Mouse (Mus musculus): ENCODE data around the gene Arnt2.

The Arnt2 gene

DNA sequence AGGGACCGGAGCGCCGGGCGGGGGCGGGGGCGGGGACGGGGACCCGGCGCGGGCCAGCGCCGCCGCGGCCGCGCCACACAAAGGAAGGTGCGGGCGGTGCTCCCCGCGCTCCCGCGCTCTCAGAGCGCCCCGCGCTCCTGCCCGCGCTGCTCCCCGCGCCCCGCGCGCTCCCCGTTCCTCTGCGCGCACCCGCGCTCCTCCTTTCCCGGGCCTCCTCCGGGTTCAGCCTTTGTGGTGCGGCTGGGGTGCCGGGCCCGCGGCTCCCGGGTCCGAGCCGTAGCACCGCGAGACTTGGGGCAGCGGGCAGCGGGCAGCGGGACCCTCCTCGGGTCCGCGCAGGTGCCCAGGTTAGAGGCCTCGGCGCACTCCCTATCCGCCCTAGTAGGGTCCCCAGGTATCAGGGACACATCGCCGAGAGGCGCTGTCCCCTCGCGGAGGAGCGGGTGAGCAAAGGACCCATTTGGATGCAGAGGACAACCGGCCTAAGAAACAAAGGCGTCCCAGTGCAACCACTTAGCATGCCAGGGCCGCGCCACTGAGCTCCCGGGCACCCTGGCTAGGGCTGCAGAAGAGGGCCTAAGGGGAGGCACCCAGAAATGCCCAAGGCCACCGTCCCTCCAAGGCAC, at the start of gene Arnt2:
Gene Arnt2, minus strand, starts transcription at position 281 of the 626 bp plus-strand sequence.
- DNase-seq = peak; percentile 85

DNA sequence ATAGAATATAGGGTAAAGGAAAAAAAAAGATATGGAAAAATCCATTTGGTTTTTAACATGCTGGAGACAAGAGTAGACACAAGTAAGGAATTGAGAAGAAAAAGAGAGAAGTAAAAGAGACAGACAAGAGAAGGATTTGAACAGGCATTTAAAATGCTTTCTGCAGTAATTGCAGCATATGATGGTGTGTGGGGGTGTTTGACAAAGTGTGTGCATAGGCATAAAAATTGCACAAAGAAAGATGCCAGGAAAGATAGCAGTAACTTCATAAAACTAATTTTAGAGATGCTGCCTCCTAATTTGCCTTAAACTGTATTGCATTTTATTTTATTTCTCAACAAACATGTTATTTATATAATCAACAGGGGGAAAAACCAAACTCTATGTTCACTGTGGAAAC, 41.7 kb upstream of the Arnt2 start:
- DNase-seq = no peak

DNA sequence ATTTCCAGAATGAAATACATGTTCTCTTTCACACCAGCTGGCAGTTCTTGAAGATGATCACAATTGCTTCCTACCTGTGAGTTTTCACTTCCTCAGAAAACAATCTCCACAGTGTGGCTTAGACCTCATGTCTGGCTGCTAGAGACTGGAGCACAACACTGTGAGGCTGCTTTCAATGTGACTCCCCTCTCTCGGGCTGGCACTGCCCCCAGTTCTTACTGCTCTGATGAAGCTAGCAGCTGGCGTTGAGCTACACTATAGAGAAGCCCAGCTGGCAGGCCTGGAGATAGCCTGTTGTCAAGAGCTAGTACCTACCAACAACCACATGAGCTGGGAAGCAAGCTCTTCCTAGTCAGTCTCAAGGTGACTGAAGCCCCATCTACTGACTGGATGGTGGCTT, 39.1 kb upstream of the Arnt2 start:
- peak; percentile 91 for DNase-seq

DNA sequence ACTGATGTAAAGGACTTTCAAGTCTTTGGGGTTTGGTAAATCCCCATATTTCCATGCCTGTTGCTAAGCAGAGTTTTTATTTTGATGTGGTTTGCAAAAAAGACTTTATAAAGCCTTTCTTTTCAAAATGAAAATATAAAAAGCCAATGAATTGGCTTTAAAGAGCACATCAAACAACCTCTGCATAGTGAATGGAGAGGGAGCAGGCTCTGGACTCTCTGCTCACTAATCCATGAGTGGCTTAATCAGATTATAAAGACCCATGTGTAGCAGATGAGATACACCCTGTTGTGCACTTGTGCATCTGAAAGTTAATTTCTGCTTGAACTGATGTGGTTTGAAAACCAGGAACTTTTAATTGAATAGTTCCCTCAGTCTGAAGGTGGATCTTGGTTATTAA, 38.5 kb upstream of the Arnt2 start:
- no peak for DNase-seq

DNA sequence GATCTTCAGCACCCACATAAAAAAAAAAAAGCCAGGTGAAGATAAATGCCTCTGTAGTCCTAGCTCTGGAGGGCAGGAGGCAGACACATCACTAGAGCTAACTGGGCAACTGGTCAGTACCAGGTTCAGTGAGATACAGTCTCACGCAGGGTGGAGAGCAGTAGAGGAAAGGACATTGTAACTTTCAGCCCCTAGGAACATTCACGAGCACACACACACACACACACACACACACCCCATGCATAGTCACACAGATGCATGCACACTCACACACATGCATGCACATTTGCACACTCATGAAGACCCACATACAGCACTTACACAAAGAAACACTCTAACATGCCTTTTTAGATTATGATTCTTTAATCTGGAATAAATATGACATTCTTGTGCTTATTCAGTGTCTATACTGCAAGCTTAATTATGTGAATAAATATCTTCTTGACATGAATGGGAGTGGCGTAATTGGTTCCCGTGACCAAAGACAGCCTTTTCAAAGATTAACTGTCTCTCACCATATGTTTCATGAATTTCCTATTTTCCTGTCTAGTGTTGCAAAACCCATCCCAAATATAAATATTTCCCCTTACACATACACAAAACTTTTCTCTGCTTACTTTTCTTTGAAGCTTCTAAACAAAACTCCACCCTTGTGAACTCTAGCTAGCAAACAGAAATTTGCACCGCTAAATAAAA, 37.9 kb upstream of the Arnt2 start:
- DNase-seq = no peak

DNA sequence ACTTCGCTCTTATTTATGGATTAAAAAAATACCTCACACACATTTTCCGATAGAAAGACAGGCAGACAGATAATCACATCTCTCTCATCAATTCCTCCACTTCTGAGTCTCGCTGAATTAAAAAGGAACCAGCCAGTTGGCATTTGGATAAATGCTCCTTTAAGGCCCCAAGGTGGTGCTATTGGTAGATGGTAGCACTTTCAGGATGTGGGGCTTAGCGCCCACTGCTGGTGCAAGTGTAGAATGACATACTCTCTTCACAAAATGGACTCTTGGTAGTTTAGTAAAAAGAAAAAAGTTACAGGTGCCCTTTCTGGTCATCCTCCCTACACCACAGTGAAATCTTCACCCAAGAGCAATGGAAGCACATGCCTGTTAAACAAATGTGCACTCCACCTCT, 37.1 kb upstream of the Arnt2 start:
- peak; percentile 69 for DNase-seq

DNA sequence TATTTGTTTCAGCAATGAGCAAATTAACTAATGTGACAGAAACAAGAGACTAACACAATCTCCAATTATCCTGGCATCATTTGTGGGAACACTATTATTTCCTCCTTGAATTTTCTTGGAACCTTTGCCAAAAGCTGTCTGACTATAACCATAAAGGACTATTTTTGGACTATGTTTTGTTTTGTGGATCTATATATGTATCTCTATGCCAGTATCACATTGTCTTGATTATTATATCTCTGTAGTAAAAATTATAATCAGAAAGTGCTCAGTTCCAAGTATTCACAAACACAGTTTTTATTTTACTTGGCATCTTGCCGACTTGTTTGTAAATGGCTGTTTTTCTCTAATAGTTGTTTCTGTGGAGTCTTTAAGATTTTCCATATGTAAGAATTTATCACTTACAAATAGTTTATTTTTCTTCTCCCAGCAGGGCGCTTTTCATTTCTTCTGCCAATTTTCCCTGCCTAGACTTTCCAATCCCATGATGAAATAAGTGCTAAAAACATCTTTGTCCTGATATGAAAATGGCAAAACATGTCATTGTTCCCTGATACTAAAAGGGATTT, 32.5 kb upstream of the Arnt2 start:
- DNase-seq = no peak

DNA sequence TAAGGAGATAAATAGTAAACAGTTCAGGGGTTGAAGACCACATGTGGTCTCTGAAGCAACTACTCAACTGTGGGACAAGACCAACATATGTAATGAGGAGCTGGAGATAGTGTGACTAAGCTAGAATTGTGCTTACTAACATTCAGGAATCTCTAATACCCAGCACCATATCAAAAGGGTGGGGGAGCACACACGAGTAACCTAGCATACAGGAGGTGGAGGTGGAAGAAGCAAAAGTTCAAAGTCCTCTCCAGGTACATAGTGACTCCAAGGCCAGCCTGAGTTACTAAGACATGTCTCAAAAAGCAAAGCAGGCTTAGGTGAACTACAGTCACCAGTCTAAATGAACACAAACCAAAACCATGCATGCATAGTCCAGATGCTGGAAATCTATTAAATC, 29.6 kb upstream of the Arnt2 start:
- no peak for DNase-seq

DNA sequence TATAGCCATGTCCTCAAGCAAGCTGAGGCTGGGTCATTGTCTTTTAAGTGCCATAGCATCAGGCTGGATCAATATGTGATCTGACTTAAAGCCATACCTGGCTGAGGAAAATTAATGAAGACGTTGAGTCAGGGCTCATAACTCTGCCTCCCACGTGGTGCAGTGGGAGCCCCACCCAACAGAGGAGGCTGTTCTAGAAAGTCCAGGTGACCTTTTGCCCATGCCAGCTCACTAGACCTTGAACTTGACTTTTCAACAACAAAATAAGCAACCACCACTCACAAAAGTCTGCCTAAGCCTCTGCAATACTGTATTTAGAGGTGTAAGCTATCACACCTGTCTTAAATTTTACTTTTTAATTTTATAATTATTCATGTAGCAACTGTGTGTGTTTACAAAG, 24.9 kb upstream of the Arnt2 start:
- no peak for DNase-seq

DNA sequence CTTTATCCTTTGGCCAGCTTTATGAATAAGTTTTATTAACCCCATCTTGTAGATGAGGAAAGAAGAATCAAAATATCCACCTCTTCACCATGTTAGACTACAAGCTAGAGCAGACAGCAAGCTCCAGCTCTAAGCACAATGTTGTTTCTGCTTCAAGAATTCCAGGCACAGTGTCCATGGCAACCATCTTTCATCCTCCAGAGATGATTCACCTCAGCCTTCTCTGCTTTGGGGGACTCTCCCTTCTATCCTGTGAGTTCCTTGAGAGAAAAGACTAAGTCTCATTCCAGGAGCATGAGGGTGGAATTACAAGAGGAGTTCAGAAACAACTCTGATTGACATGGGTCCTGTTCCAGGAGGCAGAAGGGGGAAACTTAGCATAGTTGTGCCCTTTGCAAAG, 22.2 kb upstream of the Arnt2 start:
- DNase-seq = peak; percentile 48

DNA sequence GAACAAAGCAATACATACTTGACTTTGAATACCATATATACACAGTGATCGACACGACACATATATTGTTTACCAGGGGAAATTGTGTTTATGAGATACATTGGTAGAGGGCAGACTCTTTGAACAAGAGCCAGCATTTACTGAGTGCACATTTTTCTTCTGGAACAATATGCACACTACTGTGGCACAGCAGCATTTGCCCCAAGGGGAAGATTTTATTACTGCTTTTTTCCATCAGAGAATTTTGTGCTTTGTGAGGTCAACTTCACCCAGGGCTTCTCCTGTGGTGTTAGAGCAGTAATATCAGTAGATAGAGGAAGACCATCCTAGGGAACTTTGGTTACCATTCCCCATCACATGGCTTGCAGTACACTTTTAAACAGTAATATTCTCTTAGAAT, 17.2 kb upstream of the Arnt2 start:
- no peak for DNase-seq

DNA sequence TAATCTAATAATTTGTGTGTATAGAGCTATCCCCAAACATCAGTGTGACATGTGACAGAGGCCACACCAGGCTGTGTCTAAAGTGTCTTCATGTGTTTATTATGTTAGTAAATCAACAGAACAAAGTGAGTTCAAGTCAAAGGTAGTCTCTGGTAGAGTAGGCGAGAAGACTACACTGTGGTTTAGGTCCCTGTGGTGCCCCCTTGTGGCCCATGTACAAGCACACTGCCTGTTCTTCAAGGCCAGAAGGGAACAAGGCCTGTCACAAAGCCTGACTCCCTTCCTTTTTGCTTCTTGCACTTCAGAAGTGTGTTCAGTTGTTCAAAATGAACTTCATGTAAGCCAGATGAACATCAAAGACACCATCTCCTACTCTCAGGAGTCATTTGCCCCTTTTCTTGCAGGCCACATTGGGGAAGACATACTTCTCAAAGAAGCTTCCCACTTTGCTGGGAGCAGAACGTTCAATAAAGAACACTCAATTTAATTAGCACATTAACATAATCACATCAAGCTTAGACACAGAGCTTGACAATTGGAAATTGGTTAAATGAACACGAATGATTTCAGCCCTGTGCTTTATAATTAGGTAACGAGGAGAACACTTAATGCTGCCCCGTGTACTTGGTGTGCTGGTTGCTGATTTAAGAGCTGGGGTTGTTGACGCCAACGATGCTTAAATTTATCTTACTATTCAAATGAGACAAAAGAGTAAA, 14.9 kb upstream of the Arnt2 start:
- DNase-seq = peak; percentile 56

DNA sequence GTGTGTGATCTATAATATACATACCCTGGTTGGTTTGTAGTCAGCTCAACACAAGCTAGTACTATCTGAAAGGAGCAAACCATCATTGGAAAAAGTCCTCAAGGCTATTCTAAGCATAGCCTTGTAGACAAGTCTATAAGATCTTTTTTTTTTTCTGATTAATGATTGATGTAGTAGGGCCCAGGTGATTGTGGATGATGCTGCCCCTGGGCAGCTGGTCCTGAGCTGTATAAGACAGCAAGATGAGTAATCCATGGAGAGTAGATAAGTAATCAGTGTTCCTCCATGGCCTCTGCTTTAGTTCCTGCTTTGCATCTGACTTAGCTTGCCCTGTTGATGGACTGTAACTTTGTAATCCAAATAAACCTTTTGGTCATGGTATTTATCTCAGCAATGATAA, 11.8 kb upstream of the Arnt2 start:
- no peak for DNase-seq

DNA sequence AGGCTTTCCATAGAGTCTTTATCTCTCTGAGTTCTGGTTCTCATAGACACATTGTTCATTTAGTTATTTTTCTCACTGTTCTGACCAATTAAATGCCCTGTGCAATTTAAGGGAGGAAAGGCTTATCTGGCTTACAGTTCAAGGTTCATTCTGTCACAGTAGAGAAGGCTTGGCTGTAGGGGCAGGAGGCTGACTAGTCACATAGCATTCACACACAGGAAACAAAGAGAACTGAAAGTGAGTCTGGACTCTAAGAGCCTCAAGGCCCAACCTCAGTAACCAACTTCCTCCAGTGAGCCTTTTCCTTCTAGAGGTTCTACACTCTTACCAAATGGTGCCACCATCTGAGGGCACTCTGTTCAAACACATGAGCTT, 11.3 kb upstream of the Arnt2 start:
- DNase-seq = no peak

DNA sequence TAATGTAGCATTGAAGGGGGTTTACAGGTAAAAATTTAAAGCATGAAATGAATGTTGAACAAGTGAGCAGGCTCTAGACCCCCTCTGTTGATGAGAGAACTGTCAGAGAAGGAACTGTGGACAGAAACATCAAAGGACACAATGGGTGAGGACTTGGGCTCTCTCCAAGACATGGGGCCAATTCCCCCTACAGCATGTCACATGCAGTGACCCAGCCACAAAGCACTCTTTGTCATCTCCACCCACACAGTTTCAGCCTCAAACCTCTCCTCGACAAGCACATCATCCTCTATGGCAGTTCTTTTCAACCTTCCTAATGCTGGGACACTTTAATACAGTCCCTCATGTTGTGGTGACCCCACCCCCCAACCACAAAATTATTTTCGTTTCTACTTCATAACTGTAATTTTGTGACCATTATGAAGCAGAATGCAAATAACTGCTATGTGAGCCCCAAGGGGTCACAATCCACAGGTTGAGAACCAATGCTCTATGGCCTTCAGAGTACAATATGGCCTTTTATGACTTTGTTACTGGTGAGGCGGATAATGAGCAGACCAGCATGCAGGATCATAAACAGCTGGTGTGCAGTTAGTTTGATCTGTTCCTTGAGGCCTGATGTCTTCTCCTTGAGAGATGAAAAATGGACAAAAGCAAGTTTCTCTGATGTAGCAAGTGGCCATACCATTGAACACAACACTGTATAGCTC, 10.8 kb upstream of the Arnt2 start:
- peak; percentile 66 for DNase-seq

DNA sequence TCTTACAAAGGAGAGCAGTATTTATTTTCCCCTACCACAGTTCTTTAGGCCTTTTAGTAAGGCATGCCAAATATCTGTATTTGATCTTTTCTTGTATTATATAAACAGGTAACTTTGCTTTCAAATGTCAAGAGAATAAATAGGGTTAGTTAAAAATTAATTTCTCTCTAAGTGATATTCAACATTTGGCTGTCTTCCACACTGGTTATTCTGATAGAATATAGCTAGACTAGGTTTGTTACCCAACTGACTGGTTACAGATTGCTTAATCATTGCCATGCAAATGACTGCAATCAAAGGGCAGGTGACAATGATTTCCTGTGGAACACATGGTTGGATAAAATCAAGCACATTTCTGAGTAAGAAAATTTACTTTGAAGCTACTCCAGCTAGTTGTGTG, 7.5 kb upstream of the Arnt2 start:
- DNase-seq = no peak

DNA sequence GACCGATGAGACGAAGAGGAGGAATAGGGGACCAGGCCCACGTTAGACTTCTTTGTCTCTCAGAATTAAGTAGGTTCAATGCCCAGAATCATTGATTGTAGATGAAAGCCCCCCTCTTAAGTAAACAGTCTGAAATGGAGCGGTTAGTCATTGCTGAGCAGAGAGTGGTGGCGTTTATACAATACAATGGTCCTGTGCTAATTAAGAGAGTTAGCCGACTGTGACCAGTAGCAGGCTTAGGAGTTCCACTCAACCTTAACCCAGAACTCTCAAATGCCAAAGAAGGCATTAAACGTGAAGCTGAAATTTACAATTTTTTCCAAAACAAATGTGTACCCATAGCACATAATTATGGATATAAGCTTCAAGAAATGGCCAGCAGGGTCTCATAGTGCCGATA, 2.6 kb upstream of the Arnt2 start:
- DNase-seq = no peak

DNA sequence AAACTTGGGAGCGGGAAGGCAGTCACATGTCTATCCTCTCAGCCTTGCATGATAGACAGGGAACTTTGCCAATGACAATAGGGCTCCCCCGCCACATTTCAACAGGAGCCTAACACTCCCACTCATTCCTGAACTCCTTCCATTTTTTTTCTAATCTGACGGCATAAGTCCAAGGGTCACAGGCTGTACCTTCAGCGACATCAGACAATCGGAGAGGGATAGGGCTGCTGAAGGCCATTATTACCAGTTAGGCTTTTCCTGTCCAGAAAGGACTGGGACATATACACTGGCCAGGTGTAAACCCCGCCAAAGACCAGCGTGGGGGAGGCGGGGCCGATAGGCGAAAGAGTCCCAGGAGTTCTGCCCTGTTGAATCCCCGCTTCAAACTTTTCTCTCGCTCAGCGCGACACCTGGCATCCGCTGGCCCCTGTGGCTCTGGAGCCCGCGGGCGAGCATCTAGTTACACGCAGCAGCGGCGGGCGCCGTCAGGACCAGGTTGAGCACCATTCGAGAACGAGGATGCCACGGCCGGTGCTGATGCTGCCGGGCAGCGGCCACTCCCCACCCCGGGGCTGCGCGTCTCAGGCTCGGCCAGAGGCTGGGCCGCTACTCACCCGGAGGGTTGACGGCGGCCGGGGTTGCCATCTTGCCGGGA, 608 bp downstream of the Arnt2 start:
- peak; percentile 59 for DNase-seq

DNA sequence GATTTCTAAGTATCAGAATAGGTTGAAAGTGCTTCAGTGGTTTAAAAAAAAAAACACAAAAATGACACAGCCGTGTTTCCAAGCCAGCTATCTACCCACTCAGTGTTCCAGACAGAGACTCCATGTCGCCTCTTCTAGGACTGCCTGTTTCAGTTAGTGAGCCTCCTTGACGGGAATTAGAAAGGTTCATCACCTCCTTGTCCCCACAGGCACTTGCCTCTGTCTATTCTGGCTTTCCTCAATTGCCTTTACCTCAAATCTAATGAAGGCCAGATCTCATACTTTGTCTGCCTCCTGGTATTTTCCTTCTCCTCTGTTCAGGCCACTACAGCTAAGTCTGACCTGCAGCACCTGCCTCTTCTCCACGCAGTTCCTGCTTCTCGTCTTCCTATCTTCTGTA, 1.7 kb downstream of the Arnt2 start:
- DNase-seq = no peak

DNA sequence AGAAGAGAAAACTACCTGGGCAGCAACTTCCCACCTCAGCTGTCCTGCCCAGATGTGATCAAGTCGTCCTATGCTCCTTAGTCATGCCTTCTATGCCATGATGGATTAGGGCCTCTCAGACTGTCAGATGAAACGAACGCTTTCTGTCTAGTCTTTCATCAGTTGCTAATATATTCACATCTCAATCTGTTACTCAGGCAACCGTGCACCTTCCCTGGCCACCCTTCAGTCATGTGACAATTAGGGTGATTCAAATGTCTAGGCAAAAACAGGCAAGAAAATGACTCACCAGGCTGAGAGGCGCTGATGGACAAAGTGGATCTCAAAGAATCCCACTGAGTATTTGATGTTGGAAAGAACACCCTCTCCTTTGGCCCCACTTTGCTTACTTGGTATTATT, 6.6 kb downstream of the Arnt2 start:
- no peak for DNase-seq

DNA sequence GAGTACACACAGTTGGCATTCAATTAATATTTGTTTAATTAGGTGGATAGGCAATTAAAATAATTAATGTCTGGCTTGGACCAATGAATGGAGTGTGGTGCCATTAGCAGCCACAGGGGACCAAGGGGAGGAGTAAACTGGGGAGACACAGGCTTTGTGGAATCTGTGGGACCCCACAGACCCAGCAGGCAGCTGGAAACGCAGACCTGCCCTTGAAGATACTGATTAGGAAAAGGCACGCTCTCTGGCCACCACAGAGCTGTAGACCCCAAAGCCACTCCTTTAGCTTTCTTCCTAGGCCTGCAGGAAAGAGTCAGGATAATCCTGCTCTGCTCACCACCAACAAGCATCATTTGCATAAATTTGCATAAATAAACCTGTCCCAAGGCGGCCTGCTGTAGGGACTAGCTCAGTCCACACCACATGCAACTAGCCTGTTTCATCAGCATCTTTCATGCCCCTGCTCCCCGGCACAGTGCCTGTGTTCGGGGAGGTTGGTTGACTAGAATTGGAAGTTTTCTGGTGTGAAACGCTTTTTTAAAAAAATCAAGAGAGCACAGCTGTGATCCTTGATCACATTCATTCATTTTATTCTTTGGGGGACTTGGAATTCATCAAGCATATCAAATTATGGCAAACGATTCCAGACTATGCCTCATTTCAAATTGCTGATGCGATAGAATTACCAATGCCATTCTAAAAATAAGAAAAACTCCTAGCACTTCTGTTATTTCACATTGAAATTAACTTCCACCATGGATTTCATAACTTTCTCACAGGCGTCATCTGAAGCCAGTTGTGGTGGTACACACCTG, 8.1 kb downstream of the Arnt2 start:
- peak; percentile 25 for DNase-seq

DNA sequence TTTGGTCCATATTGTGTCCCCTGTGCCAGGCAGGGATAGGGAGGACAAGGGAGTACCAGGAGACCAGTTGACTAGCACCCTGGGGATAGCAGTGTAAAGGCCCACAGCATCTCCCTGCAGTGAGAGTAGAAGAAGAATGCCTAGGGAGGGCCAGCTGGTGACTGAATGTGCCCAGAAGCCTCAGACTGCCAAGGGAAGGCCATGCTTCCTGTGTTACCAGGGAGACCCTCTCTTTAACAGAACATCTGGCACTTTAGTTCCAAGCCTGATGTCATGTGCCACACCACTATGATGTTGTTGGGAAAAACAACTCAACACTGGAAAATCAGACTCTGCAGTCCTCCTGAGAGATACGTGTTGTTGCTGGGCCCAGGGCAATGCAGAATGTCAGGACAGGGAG, 12.7 kb downstream of the Arnt2 start:
- DNase-seq = no peak
